In genomic region chr10:92438621-92439394, GRCm38 (mm10) we compare ENCODE assay signal across 16 mouse cellular contexts.
DNase-seq lines count a peak whose midpoint lies in the region; ATAC-seq lines count a peak whose summit lies in the region.
"Had no signal": no experiment of that assay in that cellular context is flagged by ENCODE, and none has a peak within 500 bp of the region (broad histone marks: within the 10 kb centered on the region; RNA-seq: fewer than 3 reads in every experiment).

No protein-coding gene starts in this region.

- no peak overlapping the region for H3K4me2 ChIP-seq in forebrain, embryonic 12.5 days
- no peak overlapping the region for H3K4me2 ChIP-seq in hindbrain, embryonic 15.5 days
- no peak overlapping the region for H3K4me2 ChIP-seq in midbrain, embryonic 15.5 days
- H3K4me2 ChIP-seq in heart, embryonic 11.5 days: no peak overlapping the region
- H3K4me2 ChIP-seq: embryonic facial prominence, embryonic 15.5 days; heart, embryonic 12.5 days; limb, embryonic 15.5 days; lung, embryonic 14.5 days; midbrain, embryonic 12.5 days had no signal

- no peaks in the 10 kb centered on the region for H3K36me3 ChIP-seq in forebrain, embryonic 12.5 days (replicated peaks)
- no peaks in the 10 kb centered on the region for H3K36me3 ChIP-seq in hindbrain, embryonic 15.5 days
- H3K36me3 ChIP-seq in midbrain, embryonic 15.5 days (replicated peaks): no peaks in the 10 kb centered on the region
- H3K36me3 ChIP-seq in heart, embryonic 11.5 days (ENCODE audit: control insufficient read depth, insufficient read depth, low read length): no peaks in the 10 kb centered on the region
- H3K36me3 ChIP-seq: embryonic facial prominence, embryonic 15.5 days; heart, embryonic 12.5 days; limb, embryonic 15.5 days; midbrain, embryonic 12.5 days had no signal

- H3K9me3 ChIP-seq in forebrain, embryonic 12.5 days: no peaks in the 10 kb centered on the region
- H3K9me3 ChIP-seq in hindbrain, embryonic 15.5 days: no peaks in the 10 kb centered on the region
- H3K9me3 ChIP-seq in midbrain, embryonic 15.5 days: no peaks in the 10 kb centered on the region
- no peaks in the 10 kb centered on the region for H3K9me3 ChIP-seq in heart, embryonic 11.5 days (replicated peaks; ENCODE audit: control insufficient read depth, low read length)
- H3K9me3 ChIP-seq: embryonic facial prominence, embryonic 15.5 days; heart, embryonic 12.5 days; limb, embryonic 15.5 days; midbrain, embryonic 12.5 days had no signal

- DNase-seq in cerebellum, postnatal 10 days: peak; percentile 23 to 45
- no peak for DNase-seq in cerebellum, adult 18-20 months
- no peak for DNase-seq in adrenal gland, adult (ENCODE audit: inconsistent age in 2 of 2, low spot score in 1 of 2)
- no peak for DNase-seq in spleen, postnatal 10 days (ENCODE audit: low spot score in 2 of 2)
- DNase-seq: adrenal gland, postnatal 25 days; cerebellum, adult 11 months; lung, embryonic 14.5 days; thymus, postnatal 25 days had no signal

- H3K27me3 ChIP-seq in forebrain, embryonic 12.5 days: peaks cover 20% of the 10 kb centered on the region
- no peaks in the 10 kb centered on the region for H3K27me3 ChIP-seq in hindbrain, embryonic 15.5 days
- no peaks in the 10 kb centered on the region for H3K27me3 ChIP-seq in midbrain, embryonic 15.5 days (replicated peaks)
- no peaks in the 10 kb centered on the region for H3K27me3 ChIP-seq in heart, embryonic 11.5 days (ENCODE audit: control insufficient read depth, insufficient read depth, low read length)
- H3K27me3 ChIP-seq: embryonic facial prominence, embryonic 15.5 days; heart, embryonic 12.5 days; limb, embryonic 15.5 days had no signal

- 0 out of 2 replicates have a peak overlapping the region, but pooled peaks have one; percentile 2 for H3K27ac ChIP-seq in forebrain, embryonic 12.5 days
- H3K27ac ChIP-seq in hindbrain, embryonic 15.5 days (replicated peaks): 0 out of 2 replicates have a peak overlapping the region, but pooled peaks have one; percentile 53
- peak overlapping the region; percentile 50; the same call in 1 of the 2 replicates for H3K27ac ChIP-seq in midbrain, embryonic 15.5 days
- no peak overlapping the region for H3K27ac ChIP-seq in heart, embryonic 11.5 days (ENCODE audit: low read depth, low read length)
- H3K27ac ChIP-seq: embryonic facial prominence, embryonic 15.5 days; limb, embryonic 15.5 days; midbrain, embryonic 12.5 days had no signal

- H3K9ac ChIP-seq in forebrain, embryonic 12.5 days: no peak overlapping the region
- no peak overlapping the region for H3K9ac ChIP-seq in hindbrain, embryonic 15.5 days
- no peak overlapping the region for H3K9ac ChIP-seq in midbrain, embryonic 15.5 days
- H3K9ac ChIP-seq in heart, embryonic 11.5 days (ENCODE audit: low read depth, low read length): no peak overlapping the region
- H3K9ac ChIP-seq: embryonic facial prominence, embryonic 15.5 days; heart, embryonic 12.5 days; limb, embryonic 15.5 days; lung, embryonic 14.5 days; midbrain, embryonic 12.5 days had no signal

- WGBS in forebrain, embryonic 12.5 days: 19% methylated on average over 8 of the region's 8 CpGs
- 19% methylated on average over 8 of the region's 8 CpGs for WGBS in hindbrain, embryonic 15.5 days
- 16% methylated on average over 8 of the region's 8 CpGs for WGBS in midbrain, embryonic 15.5 days
- 55% methylated on average over 8 of the region's 8 CpGs for WGBS in heart, embryonic 11.5 days (ENCODE audit: insufficient replicate concordance)

- no peak overlapping the region for H3K4me3 ChIP-seq in forebrain, embryonic 12.5 days (replicated peaks)
- no peak overlapping the region for H3K4me3 ChIP-seq in hindbrain, embryonic 15.5 days
- no peak overlapping the region for H3K4me3 ChIP-seq in midbrain, embryonic 15.5 days
- H3K4me3 ChIP-seq in heart, embryonic 11.5 days (ENCODE audit: low read depth, low read length): no peak overlapping the region
- H3K4me3 ChIP-seq: embryonic facial prominence, embryonic 15.5 days; heart, embryonic 12.5 days; limb, embryonic 15.5 days; midbrain, embryonic 12.5 days had no signal

- peaks cover 7% of the 10 kb centered on the region for H3K4me1 ChIP-seq in forebrain, embryonic 12.5 days
- 0 out of 2 replicates have a peak, but pooled peaks cover 4% of the 10 kb centered on the region for H3K4me1 ChIP-seq in hindbrain, embryonic 15.5 days (replicated peaks)
- H3K4me1 ChIP-seq in midbrain, embryonic 15.5 days: peaks cover 11% of the 10 kb centered on the region; the same call in 1 of the 2 replicates
- H3K4me1 ChIP-seq in heart, embryonic 11.5 days (ENCODE audit: control insufficient read depth, insufficient read depth, low read length): no peaks in the 10 kb centered on the region
- H3K4me1 ChIP-seq: embryonic facial prominence, embryonic 15.5 days; heart, embryonic 12.5 days; limb, embryonic 15.5 days had no signal

- ATAC-seq in forebrain, embryonic 12.5 days (ENCODE audit: low FRiP score): peak; percentile 73; the same call in 1 of the 2 replicates
- ATAC-seq in hindbrain, embryonic 15.5 days (ENCODE audit: low FRiP score, low read depth): peak; percentile 63; the same call in 1 of the 2 replicates
- ATAC-seq in midbrain, embryonic 15.5 days (replicated peaks): no peak; the same call in 1 of the 2 replicates
- no peak for ATAC-seq in heart, embryonic 11.5 days (replicated peaks; ENCODE audit: insufficient number of reproducible peaks, low FRiP score, low TSS enrichment)

Comparison
In these comparisons a context has a peak if more than half of its experiments do, and no peak if none do; other contexts are left out.
1. DNase-seq: peak in cerebellum, postnatal 10 days (2 of 2); none in cerebellum, adult 18-20 months (0 of 2), adrenal gland, adult (0 of 2) and spleen, postnatal 10 days (0 of 2).
2. ATAC-seq: peak in forebrain, embryonic 12.5 days (single experiment) and hindbrain, embryonic 15.5 days (single experiment); none in midbrain, embryonic 15.5 days (single experiment) and heart, embryonic 11.5 days (single experiment).